Mouse (Mus musculus): ENCODE results near the gene Cd3d. TPM values are rescaled to one million over a fixed set of nuclear protein-coding genes. Genes with fewer than 3 reads are reported as not detected.

Gene Cd3d
- polyA plus RNA-seq, 1 experiment from 2014 or later: not detected

- 83% methylated on average over 6 of the region's 6 CpGs for WGBS
- ATAC-seq (ENCODE audit: insufficient number of reproducible peaks, insufficient read depth, low FRiP score, low TSS enrichment, low read depth): no peak
Measured at GRCm38 (mm10) chr9:44977813-44978212, 3.8 kb upstream of the Cd3d start.

GRCm38 (mm10) chr9:44979806-44980205, 1.8 kb upstream of the Cd3d start:
- H3K27ac ChIP-seq: no peak overlapping the region
- no peak overlapping the region for H3K9ac ChIP-seq (replicated peaks)
- no peak for ATAC-seq (ENCODE audit: insufficient number of reproducible peaks, insufficient read depth, low FRiP score, low TSS enrichment, low read depth)
- no peaks in the 10 kb centered on the region for H3K36me3 ChIP-seq
- 79% methylated on average over 7 of the region's 7 CpGs for WGBS
- no peaks in the 10 kb centered on the region for H3K4me1 ChIP-seq (replicated peaks)
- no peaks in the 10 kb centered on the region for H3K9me3 ChIP-seq
- no peak overlapping the region for H3K4me2 ChIP-seq
- no peak overlapping the region for H3K4me3 ChIP-seq (replicated peaks)
- H3K27me3 ChIP-seq: peaks cover 16% of the 10 kb centered on the region; the same call in 1 of the 2 replicates

More at GRCm38 (mm10) chr9:44977813-44978212, 3.8 kb upstream of the Cd3d start:
- no peaks in the 10 kb centered on the region for H3K9me3 ChIP-seq
- no peaks in the 10 kb centered on the region for H3K4me1 ChIP-seq (replicated peaks)
- H3K27ac ChIP-seq: no peak overlapping the region
- H3K4me2 ChIP-seq: no peak overlapping the region
- no peak overlapping the region for H3K9ac ChIP-seq (replicated peaks)
- peaks cover 29% of the 10 kb centered on the region for H3K27me3 ChIP-seq
- no peaks in the 10 kb centered on the region for H3K36me3 ChIP-seq
- no peak overlapping the region for H3K4me3 ChIP-seq (replicated peaks)

- WGBS: 65% methylated on average over 3 of the region's 3 CpGs
- no peaks in the 10 kb centered on the region for H3K9me3 ChIP-seq
- no peak for ATAC-seq (ENCODE audit: insufficient number of reproducible peaks, insufficient read depth, low FRiP score, low TSS enrichment, low read depth)
Measured at GRCm38 (mm10) chr9:44980242-44980641, 1.3 kb upstream of the Cd3d start, which contains the start of gene Cd3g. Cd3g (minus strand) TSS chr9:44980431.

GRCm38 (mm10) chr9:44981104-44981503, 482 bp upstream of the Cd3d start:
- 87% methylated on average over 2 of the region's 2 CpGs for WGBS
- no peak for ATAC-seq (ENCODE audit: insufficient number of reproducible peaks, insufficient read depth, low FRiP score, low TSS enrichment, low read depth)
- Histone ChIP-seq H3K9ac (replicated peaks) (no peak overlapping the region), H3K4me2 (no peak overlapping the region), H3K36me3 (no peaks in the 10 kb centered on the region), H3K4me3 (replicated peaks) (no peak overlapping the region), H3K9me3 (no peaks in the 10 kb centered on the region), H3K4me1 (replicated peaks) (0 out of 2 replicates have a peak, but pooled peaks cover 2% of the 10 kb centered on the region), H3K27ac (no peak overlapping the region), H3K27me3 (peaks cover 8% of the 10 kb centered on the region; the same call in 1 of the 2 replicates)

More at GRCm38 (mm10) chr9:44980242-44980641, 1.3 kb upstream of the Cd3d start, which contains the start of gene Cd3g:
- H3K4me1 ChIP-seq (replicated peaks): no peaks in the 10 kb centered on the region
- H3K27ac ChIP-seq: no peak within 1 kb of the TSS
- H3K4me2 ChIP-seq: no peak within 1 kb of the TSS
- H3K36me3 ChIP-seq: no peaks in the 10 kb centered on the region
- H3K9ac ChIP-seq (replicated peaks): no peak within 1 kb of the TSS
- H3K4me3 ChIP-seq (replicated peaks): no peak within 1 kb of the TSS
- peaks cover 11% of the 10 kb centered on the region; the same call in 1 of the 2 replicates for H3K27me3 ChIP-seq

DNA sequence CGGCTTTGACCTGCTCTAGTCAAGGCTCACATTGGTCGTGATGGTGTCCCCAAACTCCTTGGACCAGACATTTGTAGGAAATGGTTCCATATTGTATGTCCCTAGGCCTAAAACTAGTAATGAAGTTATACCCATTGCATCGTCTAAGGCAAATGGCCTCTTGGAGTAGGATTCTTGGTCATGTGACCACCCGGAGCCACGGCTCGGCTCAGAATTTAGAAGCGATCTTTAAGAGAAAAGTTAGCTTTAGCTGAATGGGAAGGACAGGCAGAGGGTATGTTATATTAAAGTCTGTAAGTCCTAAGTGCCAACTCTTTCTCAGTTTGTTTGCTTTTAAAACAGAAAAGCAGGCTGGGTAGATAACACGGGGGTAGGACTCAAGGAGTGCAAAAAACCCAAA, 495 bp downstream of the Cd3d start:
- Histone ChIP-seq H3K9me3 (no peaks in the 10 kb centered on the region), H3K4me1 (replicated peaks) (peaks cover 9% of the 10 kb centered on the region; the same call in 1 of the 2 replicates), H3K9ac (replicated peaks) (no peak overlapping the region), H3K27ac (no peak overlapping the region), H3K4me2 (no peak overlapping the region), H3K4me3 (replicated peaks) (no peak overlapping the region), H3K27me3 (peaks cover 6% of the 10 kb centered on the region; the same call in 1 of the 2 replicates), H3K36me3 (no peaks in the 10 kb centered on the region)
- no peak for ATAC-seq (ENCODE audit: insufficient number of reproducible peaks, insufficient read depth, low FRiP score, low TSS enrichment, low read depth)
- 87% methylated on average over 8 of the region's 8 CpGs for WGBS

DNA sequence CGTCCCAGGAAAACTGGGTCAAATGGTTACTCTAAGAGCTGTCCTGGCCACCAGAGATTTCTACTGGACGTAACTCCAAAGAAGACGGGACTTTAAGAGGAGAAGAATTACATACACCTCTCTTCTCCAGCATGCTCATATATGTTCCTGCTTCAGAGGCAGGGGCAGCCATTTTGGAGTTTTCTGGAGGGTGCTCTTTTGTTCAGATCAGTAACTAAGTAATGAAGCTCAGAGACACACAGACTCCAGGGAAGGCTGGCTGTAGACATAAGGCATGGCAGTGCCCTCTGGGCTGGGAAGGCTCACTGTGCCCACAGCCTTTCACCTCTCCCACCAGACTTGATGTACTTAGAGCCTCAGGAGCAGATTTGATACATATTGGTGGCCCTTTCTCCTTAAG, 945 bp downstream of the Cd3d start:
- Histone ChIP-seq H3K4me3 (replicated peaks) (no peak overlapping the region), H3K9me3 (no peaks in the 10 kb centered on the region), H3K36me3 (no peaks in the 10 kb centered on the region), H3K27me3 (0 out of 2 replicates have a peak, but pooled peaks cover 3% of the 10 kb centered on the region), H3K27ac (no peak overlapping the region), H3K4me1 (replicated peaks) (peaks cover 9% of the 10 kb centered on the region; the same call in 1 of the 2 replicates), H3K9ac (replicated peaks) (no peak overlapping the region), H3K4me2 (no peak overlapping the region)
- whole genome bisulfite sequencing: 86% methylated on average over 3 of the region's 3 CpGs
- no peak for ATAC-seq (ENCODE audit: insufficient number of reproducible peaks, insufficient read depth, low FRiP score, low TSS enrichment, low read depth)

DNA sequence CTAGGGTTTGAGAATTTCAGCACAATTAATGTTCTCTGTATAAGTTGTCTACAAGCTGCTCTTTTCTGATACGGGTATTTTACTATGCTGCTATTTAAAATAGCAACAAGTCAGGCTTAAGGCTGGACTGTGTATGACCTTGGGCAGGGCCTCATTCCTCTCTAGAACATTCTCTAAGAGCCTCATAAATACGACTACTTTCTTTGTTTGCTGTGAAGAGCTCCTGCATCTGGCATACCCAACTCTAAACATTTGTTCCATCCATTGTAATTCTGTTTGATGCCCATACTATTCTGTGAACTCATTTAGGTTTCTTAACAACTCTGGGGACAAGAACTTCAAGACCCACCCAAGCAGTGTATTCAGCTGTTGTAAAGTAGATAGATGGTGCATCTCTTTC, 1.4 kb downstream of the Cd3d start:
- Histone ChIP-seq H3K4me1 (replicated peaks) (peaks cover 9% of the 10 kb centered on the region; the same call in 1 of the 2 replicates), H3K9ac (replicated peaks) (no peak overlapping the region), H3K9me3 (no peaks in the 10 kb centered on the region), H3K36me3 (no peaks in the 10 kb centered on the region), H3K27ac (no peak overlapping the region), H3K27me3 (0 out of 2 replicates have a peak, but pooled peaks cover 3% of the 10 kb centered on the region), H3K4me3 (replicated peaks) (no peak overlapping the region), H3K4me2 (no peak overlapping the region)
- no peak for ATAC-seq (ENCODE audit: insufficient number of reproducible peaks, insufficient read depth, low FRiP score, low TSS enrichment, low read depth)
- WGBS: 77% methylated on average over 2 of the region's 2 CpGs

- no peaks in the 10 kb centered on the region for H3K36me3 ChIP-seq
- 77% methylated on average over 3 of the region's 3 CpGs for WGBS
Measured at GRCm38 (mm10) chr9:44985721-44986161, 4.2 kb downstream of the Cd3d start.

GRCm38 (mm10) chr9:44986242-44986781, 4.7 kb downstream of the Cd3d start:
- H3K27me3 ChIP-seq: no peaks in the 10 kb centered on the region
- H3K27ac ChIP-seq: 0 out of 2 replicates have a peak overlapping the region, but pooled peaks have one; percentile 41
- H3K36me3 ChIP-seq: no peaks in the 10 kb centered on the region
- no peak overlapping the region for H3K4me2 ChIP-seq
- 70% methylated on average over 14 of the region's 14 CpGs for WGBS
- ATAC-seq (ENCODE audit: insufficient number of reproducible peaks, insufficient read depth, low FRiP score, low TSS enrichment, low read depth): no peak
- no peak overlapping the region for H3K9ac ChIP-seq (replicated peaks)
- peaks cover 9% of the 10 kb centered on the region; the same call in 1 of the 2 replicates for H3K4me1 ChIP-seq (replicated peaks)
- no peak overlapping the region for H3K4me3 ChIP-seq (replicated peaks)
- no peaks in the 10 kb centered on the region for H3K9me3 ChIP-seq

More at GRCm38 (mm10) chr9:44985721-44986161, 4.2 kb downstream of the Cd3d start:
- Histone ChIP-seq H3K4me1 (replicated peaks) (peaks cover 9% of the 10 kb centered on the region; the same call in 1 of the 2 replicates), H3K27me3 (no peaks in the 10 kb centered on the region), H3K4me2 (no peak overlapping the region), H3K4me3 (replicated peaks) (no peak overlapping the region), H3K9me3 (no peaks in the 10 kb centered on the region), H3K27ac (0 out of 2 replicates have a peak overlapping the region, but pooled peaks have one; percentile 41), H3K9ac (replicated peaks) (no peak overlapping the region)
- no peak for ATAC-seq (ENCODE audit: insufficient number of reproducible peaks, insufficient read depth, low FRiP score, low TSS enrichment, low read depth)

DNA sequence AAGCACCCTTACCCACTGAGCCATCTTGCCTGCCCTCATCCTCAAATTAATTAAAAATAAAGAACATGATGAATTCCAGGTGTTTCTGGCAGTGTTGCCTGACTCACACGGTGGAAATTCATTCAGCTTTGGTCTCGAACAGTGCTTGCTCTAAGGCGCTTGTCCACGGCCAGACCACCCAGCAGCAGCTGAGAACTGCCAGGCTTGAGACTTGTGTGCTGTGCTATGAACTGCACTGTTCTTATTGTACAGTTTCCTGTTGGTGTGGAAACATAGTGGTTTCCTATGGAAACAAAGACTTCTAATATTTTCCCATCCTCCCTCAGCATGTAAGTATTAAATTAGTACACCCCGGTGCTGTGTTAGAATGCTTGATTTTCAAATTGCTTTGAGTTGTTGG, 5.4 kb downstream of the Cd3d start:
- Histone ChIP-seq H3K4me3 (replicated peaks) (no peak overlapping the region), H3K27me3 (no peaks in the 10 kb centered on the region), H3K27ac (no peak overlapping the region), H3K9ac (replicated peaks) (no peak overlapping the region), H3K4me1 (replicated peaks) (peaks cover 9% of the 10 kb centered on the region; the same call in 1 of the 2 replicates), H3K36me3 (no peaks in the 10 kb centered on the region), H3K9me3 (no peaks in the 10 kb centered on the region), H3K4me2 (no peak overlapping the region)
- WGBS: 33% methylated on average over 5 of the region's 5 CpGs
- no peak for ATAC-seq (ENCODE audit: insufficient number of reproducible peaks, insufficient read depth, low FRiP score, low TSS enrichment, low read depth)

- Histone ChIP-seq H3K4me2 (no peak overlapping the region), H3K27ac (no peak overlapping the region), H3K4me3 (replicated peaks) (no peak overlapping the region), H3K9ac (replicated peaks) (no peak overlapping the region), H3K9me3 (no peaks in the 10 kb centered on the region), H3K4me1 (replicated peaks) (0 out of 2 replicates have a peak, but pooled peaks cover 2% of the 10 kb centered on the region), H3K27me3 (no peaks in the 10 kb centered on the region), H3K36me3 (no peaks in the 10 kb centered on the region)
- no peak for ATAC-seq (ENCODE audit: insufficient number of reproducible peaks, insufficient read depth, low FRiP score, low TSS enrichment, low read depth)
- WGBS: 79% methylated on average over 2 of the region's 2 CpGs
Measured at GRCm38 (mm10) chr9:44991821-44992220, 10.2 kb downstream of the Cd3d start.
